Mouse (Mus musculus) common myeloid progenitor, adult 5-6 weeks (primary cell): ENCODE results near the gene Arhgef6. TPM values are rescaled to one million over a fixed set of nuclear protein-coding genes. Genes with fewer than 3 reads are reported as not detected.
A peak's percentile ranks its signal among the peaks of the same experiment; 100 is the strongest.

Experiments used
- ATAC-seq: replicated peaks from 2 replicates; pipeline ENCODE4 v1.8.0; 2016; ENCODE audit warnings: low read depth, mild to moderate bottlenecking, moderate TSS enrichment, inconsistent platforms; ENCODE audit not compliant: poor library complexity, severe bottlenecking
- total RNA-seq: library from RNA; stranded (forward); fragments of 200-1000, 187-1606 nt; gene quantifications from 2 replicates; pipeline ENCODE4 v1.2.3, GENCODE M21; 2017

Gene Arhgef6
- total RNA-seq, 1 experiment from 2014 or later = 110 TPM

DNA sequence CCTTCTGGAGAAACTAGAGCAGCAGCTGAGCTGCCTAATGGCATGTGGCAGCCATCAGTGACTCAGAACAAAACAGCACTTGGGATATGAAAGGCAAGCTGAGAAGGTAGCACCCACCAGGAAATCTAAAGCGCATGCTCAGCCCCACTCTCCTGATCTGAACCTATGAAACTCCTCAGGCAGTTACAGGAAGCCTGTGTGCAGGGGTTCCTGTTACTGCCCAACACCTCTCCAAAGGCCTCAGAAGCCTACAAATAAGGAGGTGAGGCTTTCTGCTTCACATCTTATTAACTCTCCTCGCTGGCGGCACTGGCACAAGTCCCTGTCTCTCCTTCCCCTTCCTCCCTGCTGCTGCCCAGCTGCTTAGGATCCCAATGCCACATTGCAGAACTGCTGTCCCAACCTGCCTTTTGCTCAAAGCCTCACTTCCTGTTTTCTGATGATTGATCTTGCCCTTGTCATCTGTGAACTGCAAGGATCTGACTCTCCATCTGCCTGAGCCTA is 33.7 kb downstream of the Arhgef6 start:
- ATAC-seq = peak; percentile 85

- ATAC-seq = no peak
Measured at GRCm38 (mm10) chrX:57303188-57303878, 35.2 kb downstream of the Arhgef6 start.

GRCm38 (mm10) chrX:57298946-57299345 is 39.6 kb downstream of the Arhgef6 start:
- ATAC-seq = peak; percentile 92

GRCm38 (mm10) chrX:57288458-57288857 is 50.1 kb downstream of the Arhgef6 start:
- no peak for ATAC-seq

- no peak for ATAC-seq
Measured at GRCm38 (mm10) chrX:57286281-57286680, 52.2 kb downstream of the Arhgef6 start.

- ATAC-seq = peak; percentile 54
Measured at GRCm38 (mm10) chrX:57282184-57282583, 56.3 kb downstream of the Arhgef6 start.

GRCm38 (mm10) chrX:57277560-57278335 is 60.8 kb downstream of the Arhgef6 start:
- no peak for ATAC-seq

- ATAC-seq = 0 out of 2 replicates have a peak, but pooled peaks have one; percentile 18
Measured at GRCm38 (mm10) chrX:57263515-57263914, 75.0 kb downstream of the Arhgef6 start.

GRCm38 (mm10) chrX:57260744-57261143 is 77.8 kb downstream of the Arhgef6 start:
- no peak for ATAC-seq

GRCm38 (mm10) chrX:57253329-57254055 is 85.0 kb downstream of the Arhgef6 start:
- ATAC-seq = no peak

DNA sequence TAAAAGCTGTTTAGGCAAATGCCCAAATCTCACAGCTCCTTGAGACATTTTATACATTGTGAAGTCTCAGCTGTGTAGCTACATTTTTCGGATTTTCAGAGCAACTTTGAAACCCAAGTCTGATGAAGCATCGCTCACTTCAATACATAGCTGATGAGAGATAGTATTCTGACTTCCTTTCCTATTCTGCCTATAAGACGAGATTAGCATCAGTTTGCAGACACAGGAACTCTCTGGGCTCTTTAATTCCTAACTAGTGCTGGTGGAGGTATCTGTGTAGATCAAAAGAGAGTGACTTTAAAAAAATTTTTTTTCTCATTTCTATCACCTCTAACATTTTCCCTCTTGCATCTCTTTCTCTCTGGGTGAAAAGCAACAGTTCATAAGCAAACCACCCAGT is 100.0 kb downstream of the Arhgef6 start:
- ATAC-seq = no peak

- ATAC-seq = no peak
Measured at GRCm38 (mm10) chrX:57235982-57236381, 102.5 kb downstream of the Arhgef6 start.

- no peak for ATAC-seq
Measured at GRCm38 (mm10) chrX:57233596-57233995, 104.9 kb downstream of the Arhgef6 start.

DNA sequence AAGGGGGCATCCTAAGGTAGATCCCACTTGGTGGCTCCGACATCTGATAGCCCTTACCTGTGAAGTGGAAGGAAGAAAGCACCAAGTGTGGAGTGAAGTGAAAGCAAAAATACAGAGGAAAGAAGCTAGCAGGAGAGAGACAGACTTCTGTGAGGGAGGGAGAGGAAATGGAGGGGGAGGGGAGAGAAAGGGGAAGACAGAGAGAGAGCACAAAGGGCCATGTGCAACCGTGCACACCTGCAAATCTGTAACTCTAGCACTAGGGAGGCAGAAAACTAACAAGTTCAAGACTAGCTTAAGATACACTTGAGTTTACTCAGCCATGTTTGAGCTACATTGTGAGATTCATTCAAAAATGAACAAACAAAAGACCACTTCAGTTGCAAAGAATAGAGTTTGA is 110.4 kb downstream of the Arhgef6 start:
- ATAC-seq = peak; percentile 52; the same call in 1 of the 2 replicates

- ATAC-seq = no peak
Measured at GRCm38 (mm10) chrX:57223301-57223700, 115.2 kb downstream of the Arhgef6 start.

GRCm38 (mm10) chrX:57221881-57222280 is 116.6 kb downstream of the Arhgef6 start:
- ATAC-seq = no peak

DNA sequence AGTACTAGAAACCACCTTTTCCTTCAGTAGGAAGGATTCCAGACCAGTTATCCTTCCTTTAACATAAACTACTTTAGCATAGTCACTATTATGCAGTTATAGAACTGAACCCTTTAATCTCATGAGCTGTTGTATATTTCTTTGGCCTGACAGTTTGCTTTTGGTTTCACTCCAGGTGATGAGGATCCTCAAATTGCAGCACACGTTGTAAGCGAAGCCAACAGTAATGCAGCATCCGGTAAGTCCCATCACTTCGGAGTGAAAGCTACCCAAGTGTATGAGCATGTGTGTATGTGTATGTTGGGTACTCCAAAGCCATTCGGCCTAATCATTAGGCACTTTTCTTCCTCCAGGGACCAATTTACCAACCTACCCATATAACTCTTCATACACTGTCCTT is 119.0 kb downstream of the Arhgef6 start:
- ATAC-seq = no peak

- ATAC-seq = no peak
Measured at GRCm38 (mm10) chrX:57216271-57216670, 122.3 kb downstream of the Arhgef6 start.

DNA sequence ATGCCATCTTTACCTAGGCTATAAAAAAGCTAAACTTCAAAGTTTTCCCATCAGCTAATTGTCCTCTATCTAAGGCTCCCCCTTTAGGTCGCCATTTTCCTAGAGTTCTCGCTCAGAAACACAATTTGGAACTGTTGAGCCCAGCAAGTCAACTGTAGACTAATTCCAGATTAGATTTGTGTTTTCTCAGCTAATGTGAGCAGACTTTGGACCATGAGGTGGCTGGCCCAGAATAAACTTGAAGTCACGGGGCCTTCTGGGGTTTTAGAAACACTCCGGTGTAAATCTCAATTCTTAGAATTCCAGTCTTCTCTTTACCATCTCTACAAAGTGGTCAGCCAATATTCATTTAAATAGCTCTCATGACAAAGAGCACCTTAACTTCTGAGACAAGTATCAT is 123.0 kb downstream of the Arhgef6 start:
- no peak for ATAC-seq

DNA sequence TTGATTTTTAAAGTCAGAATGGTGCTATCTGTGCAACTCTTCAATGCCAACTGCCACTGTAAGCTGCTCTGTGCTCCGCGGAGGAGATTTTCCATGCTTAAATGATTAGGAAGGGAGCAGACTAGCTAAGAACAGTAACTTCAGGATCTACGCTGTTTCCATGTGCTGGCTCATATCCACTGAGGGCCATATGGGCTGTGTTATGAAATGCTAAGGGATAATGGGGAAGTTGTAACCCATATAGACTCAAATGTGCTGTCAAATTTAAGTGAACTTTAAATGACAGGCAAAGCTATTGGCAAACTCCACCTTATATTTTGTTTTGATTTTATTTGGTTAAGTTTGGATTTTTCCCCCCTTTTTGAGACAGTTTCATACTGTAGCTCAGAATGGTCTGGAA is 125.7 kb downstream of the Arhgef6 start:
- ATAC-seq = no peak

DNA sequence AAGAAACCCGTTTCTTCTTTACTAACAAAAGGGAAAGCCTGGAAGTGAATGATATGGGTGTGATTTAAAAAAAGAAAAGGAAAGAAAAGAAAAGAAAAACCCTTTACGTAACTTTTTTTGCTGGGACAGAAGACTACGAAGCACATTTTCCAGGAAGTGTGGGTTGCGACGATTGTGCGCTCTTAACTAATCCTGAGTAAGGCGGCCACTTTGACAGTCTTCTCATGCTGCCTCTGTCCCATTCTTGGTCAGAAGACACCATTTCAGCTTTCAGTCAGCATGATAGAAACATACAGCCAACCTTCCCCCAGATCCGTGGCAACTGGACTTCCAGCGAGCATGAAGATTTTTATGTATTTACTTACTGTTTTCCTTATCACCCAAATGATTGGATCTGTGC is 126.7 kb downstream of the Arhgef6 start, which contains the start of gene Cd40lg:
Cd40lg (plus strand) TSS at position 268 of the 400 bp plus-strand sequence.
- ATAC-seq = no peak
